Mouse (Mus musculus): ENCODE results near the gene Adam19.
"Not testable (repeated sequence)": the region's sequence is repeated elsewhere in the genome, so short reads cannot be mapped to it uniquely, and the experiment has no call there.

Adam19 gene

DNA sequence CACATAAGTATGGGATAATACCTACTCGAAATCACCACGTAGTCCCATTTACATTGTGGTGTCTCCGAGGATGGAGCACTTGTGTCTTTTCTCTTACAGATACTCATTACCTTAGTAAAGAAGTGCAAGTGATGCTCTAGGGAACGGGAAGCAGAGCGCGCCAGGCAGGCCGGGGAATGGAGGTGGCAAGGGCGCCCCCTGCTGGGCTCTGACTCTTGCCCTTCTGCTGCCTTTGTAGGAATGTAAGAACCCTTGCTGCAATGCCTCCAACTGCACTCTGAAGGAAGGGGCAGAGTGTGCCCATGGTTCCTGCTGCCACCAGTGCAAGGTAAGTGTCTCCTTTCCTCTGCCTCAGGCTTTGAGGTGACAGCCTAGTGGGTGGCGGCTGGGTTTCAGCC, 72.8 kb downstream of the Adam19 start:
- peak; percentile 3 to 79 for DNase-seq (ENCODE audit: low spot score in 2 of 2)

DNA sequence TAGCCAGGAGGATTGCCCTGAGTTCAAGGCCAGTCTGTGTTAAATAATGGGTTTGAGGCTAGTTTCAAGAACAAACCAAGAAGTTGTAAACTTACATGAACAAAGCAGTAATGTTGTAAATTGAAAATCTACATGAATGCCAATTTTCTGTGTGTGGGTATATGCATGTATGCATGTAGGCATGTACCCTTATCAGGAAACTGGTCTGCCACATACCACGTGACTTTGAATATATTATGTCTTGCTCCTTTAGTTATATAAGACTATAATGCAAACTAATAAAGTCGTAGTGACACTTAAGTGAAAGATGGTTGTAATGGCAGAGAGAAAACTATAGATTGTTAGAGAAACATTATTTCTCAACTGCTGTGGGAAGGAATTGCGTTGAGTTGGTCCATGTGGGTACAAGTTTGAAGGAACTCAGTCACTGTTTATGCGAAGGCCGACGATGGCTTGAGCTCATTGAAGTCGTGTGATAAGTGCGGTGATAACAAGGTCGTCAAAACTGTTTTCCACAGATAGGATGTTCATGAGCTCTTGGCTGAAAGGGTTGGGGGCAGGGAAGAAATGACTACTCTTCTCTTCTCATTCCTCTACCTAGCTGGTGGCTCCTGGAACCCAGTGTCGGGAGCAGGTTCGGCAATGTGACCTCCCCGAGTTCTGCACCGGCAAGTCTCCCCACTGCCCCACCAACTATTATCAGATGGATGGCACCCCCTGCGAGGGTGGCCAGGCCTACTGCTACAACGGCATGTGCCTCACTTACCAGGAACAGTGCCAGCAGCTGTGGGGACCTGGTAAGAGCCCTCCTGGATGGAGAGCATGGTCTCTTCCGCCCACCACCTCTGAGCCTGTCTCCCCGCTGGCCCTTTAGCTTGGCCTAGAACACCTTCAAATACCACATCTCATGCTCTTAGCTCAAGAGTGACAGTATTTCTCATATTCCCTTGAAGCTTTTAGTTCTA, 75.5 kb downstream of the Adam19 start:
- DNase-seq (ENCODE audit: low spot score in 2 of 2) = no peak

GRCm38 (mm10) chr11:46134899-46135298, 79.1 kb downstream of the Adam19 start:
- DNase-seq (ENCODE audit: low spot score in 2 of 2) = no peak

DNA sequence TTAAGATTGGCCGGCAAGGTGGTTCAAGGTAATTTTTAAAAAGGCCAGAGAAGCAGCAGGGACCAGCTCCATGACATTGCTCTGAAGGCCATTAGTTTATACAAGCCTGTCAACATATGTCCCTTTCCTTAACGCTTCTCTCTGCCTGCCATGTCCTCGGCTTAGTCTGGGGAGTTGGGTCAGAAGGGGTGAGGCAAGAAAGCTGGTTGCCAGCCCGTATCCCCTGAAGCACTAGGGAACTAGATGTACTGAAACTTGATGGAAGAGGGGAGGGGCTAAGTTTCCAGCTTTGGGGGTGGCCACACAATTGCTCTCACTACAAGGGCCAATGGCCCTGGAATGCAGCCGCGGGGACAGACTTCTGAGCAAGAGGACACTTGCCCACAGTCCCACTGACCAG, 87.5 kb downstream of the Adam19 start:
- DNase-seq (ENCODE audit: low spot score in 2 of 2) = no peak

DNA sequence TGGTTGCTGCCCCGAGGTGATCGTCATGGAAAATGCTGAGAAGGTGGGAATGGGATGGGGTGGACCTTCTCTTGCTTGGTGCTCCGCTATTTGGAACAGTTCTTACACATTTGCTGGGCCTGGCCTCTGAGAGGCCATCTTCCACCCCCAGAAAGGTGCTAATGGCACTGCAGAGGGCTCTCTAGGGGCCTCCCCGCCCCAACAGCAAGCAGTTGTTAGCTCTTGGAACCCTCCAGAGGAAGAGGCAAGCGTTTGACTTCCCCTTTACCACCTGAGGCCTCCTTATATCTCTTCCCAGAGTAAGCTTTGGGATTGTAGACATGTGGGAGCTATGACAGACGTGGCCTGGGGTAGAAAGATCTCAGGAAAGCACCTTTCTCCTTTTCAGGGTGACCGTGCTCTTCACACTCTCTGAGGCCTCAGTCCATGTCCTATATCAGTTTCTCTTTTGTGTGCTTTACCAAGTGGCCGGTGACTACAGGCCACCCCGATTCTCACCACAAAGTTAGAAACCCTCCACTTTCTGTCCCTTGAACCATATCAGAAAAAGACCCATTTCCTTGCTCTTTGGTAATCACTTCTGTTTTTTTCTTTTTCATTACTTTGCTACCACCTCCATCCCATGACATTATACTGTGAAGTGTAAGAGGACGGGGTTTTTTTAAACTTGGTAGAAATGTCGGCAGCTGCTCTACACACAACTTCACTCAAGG, 89.5 kb downstream of the Adam19 start:
- peak in 1 of 2 experiments; percentile 22 for DNase-seq (ENCODE audit: low spot score in 2 of 2)

DNA sequence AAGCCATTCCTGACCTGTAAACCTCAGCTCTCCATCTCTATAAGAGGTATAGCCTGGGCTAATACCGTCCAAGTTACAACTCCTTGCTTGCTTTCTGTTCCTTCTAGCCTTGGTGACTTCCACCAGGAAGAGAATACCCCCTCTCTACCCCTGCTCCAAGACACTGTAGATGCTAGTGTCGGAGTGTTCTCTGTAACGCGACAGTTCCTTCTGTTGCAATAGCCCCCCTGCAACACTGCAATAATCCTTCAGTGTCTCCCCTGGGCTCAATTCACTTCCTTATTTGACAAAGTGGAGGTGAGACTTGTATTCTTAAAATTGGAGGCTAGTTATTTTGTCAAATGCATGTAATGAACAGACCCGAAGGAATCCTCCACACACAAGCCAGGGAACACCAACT, 90.8 kb downstream of the Adam19 start:
- no peak for DNase-seq (ENCODE audit: low spot score in 2 of 2)

GRCm38 (mm10) chr11:46156945-46157344, 101.2 kb downstream of the Adam19 start:
- no peak for DNase-seq (ENCODE audit: low spot score in 2 of 2)

DNA sequence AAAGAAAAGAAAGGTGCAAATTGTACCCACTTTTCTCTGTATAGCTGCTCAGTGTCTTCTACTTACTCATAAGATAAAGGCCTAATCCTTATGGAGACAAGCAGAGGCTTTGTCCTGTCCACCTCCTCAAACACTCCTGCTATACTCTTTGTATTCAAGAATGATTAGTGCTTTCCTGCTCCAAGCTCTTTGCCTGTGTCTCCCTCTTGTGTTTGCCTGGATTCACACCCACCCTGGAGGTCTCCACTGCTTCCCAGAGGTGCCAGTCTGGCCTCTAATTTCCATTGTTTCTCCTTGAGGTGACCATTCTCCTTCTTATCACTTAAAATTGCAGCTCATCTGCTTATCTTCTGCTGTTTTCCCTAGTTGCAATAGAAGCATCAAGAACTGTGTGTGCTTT, 101.7 kb downstream of the Adam19 start:
- no peak for DNase-seq (ENCODE audit: low spot score in 2 of 2)

GRCm38 (mm10) chr11:46165866-46166585, 110.2 kb downstream of the Adam19 start, which contains the start of gene Nipal4:
Nipal4 (minus strand) TSS chr11:46166508.
- no peak for DNase-seq (ENCODE audit: low spot score in 2 of 2)

GRCm38 (mm10) chr11:46168506-46168905, 112.7 kb downstream of the Adam19 start:
- DNase-seq (ENCODE audit: low spot score in 2 of 2) = no peak

DNA sequence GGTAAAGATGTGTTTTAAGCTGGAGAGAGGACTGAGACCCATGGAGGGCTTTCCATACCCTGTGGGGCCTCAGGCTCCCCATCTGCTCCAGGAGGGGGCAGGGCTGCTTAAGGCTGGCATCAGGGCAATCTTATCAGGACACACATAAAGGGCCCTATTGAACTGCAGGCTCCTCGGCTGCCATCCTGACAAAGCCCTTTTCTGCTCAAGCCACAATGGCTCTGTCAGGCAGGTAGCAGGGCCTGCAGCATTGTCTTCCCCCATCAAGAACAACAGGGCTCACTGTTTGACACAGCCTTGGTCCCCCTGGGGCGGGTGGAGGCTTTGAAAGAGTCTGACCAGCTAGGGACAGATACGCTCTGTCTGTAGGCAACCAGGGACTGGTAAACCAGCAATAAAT, 114.1 kb downstream of the Adam19 start:
- no peak for DNase-seq (ENCODE audit: low spot score in 2 of 2)

DNA sequence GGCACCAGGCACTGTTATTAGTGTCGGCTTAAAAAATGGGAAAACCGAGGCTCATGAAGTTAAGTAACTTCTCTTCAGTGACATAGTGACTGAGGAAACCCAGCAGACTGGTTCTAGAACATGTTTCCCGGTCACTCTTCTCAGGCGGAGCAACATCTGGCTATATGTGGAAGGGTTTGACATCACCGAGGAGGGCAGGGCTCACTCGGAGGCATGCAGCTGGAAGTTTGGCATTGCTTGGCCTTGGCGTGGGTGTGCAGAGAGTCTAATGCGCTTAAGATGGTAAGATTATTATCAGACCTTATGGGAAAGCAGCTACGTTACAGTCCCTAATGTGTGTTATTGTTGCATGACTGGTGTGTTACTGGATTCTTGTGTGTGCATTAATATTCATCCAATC, 116.3 kb downstream of the Adam19 start:
- DNase-seq (ENCODE audit: low spot score in 2 of 2) = no peak

- DNase-seq (ENCODE audit: low spot score in 2 of 2) = no peak
These were observed 120.4 kb downstream of the Adam19 start for GRCm38 (mm10) chr11:46176155-46176554.

- DNase-seq (ENCODE audit: low spot score in 2 of 2) = no peak
These were observed 121.7 kb downstream of the Adam19 start for GRCm38 (mm10) chr11:46177246-46178043.

- DNase-seq (ENCODE audit: low spot score in 2 of 2) = not testable (repeated sequence)
These were observed 126.2 kb downstream of the Adam19 start for GRCm38 (mm10) chr11:46182031-46182430.

DNA sequence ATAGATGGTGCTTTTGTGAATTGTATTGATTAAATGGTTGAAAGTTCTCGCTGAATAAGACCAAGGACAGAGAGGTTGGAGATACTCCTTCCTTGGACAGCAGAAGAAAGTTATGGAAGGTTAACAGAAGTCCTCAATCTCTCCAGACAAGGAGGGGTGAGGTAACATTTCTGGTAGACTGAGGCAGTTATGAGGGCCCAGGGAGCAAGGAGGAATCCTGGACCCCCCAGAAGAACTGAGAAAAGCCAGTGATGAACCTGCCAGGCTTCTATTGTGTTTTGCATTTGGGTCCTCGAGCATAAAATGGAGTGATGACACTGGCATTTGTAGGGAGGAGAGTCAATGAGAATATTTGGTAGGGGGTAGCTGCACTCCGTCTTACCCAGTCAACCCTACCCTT, 129.2 kb downstream of the Adam19 start:
- DNase-seq (ENCODE audit: low spot score in 2 of 2) = no peak

DNA sequence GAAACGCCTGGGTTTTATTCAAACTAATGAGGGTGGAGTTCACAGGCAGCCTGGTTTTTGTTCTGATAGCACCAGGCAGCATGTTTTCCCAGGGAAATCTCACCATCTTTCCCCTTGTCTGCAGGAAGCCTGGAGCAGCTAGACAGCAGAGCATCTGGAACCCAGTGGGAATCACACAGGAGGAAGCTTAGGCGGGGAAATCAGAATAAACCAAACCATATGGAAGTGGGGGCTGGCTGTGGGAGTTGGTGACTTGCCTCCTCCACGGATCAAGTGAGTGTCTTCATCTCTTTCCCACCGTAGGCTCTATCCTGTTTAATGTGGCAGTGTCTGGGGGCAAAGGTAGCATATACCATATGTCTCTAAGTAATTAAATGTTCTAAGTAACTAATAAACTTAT, 129.7 kb downstream of the Adam19 start:
- no peak for DNase-seq (ENCODE audit: low spot score in 2 of 2)

DNA sequence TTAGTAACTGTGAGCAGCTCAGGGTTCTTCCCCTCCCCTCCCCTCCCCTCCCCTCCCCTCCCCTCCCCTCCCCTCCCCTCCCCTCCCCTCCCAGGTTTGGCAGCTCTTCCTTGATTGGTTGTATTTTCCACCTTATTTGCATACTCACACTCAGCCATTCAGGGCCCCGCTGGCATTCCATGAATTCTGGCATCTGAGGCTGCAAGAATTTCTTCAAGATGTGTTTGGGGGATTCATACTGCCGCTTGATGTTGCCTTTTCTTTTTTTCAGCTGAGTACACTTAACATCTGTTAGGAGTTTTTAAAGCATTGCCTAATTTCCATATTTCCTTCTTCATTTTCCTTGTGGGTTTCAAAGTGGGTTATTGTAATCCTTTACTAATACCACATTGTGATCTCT, 132.5 kb downstream of the Adam19 start:
- no peak for DNase-seq (ENCODE audit: low spot score in 2 of 2)

DNA sequence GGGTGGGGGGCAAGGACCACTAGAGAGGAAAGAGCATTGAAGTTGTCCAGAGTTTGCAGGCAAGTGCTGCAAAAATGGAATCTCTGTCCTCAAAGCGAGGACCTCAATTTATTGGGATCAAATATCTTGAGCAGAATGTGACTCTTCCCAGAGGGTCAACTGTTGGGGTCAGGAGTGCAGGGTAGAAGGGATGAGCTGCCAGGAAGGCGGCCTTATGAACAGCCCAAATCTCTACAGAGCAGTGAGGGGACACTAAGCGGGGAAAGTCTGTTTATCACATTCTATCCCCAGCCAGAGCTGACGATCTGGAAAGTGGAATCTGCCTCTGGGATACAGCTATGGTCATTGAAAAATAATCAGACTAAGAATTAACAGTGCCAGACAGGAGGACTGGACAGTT, 138.4 kb downstream of the Adam19 start:
- DNase-seq (ENCODE audit: low spot score in 2 of 2) = no peak

Data from natural killer cell, adult 2 months (primary cell).